Mouse (Mus musculus) neural tube, embryonic 11.5 days (tissue): Measurements from ENCODE around the gene Arsb. TPM values are rescaled to one million over a fixed set of nuclear protein-coding genes. Genes with fewer than 3 reads are reported as not detected.

Source experiments
- microRNA-seq: library from miRNA; unstranded; fragments of <30 nt; microRNA quantifications from one replicate; pipeline ENCODE4, GENCODE M21; 2016
- polyA plus RNA-seq: library from polyadenylated mRNA; unstranded; fragments of >200 nt; fragmentation: Nextera tagmentation; extraction: Ambion mirVana; gene quantifications from 2 replicates; pipeline ENCODE4 v1.2.1, GENCODE M21; 2014

The Arsb gene
- polyA plus RNA-seq, 1 experiment from 2014 or later = 7.3 TPM

Small RNAs within 50 kb of the gene (microRNA-seq; reads per million reads assigned to microRNA genes)
- gene Gm25534 = not detected
- not detected for gene Mir5624

Other genes with a start within 250 kb of the Arsb start
- not detected in 2 replicates for gene Bhmt, start 133.7 kb upstream of the Arsb start, polyA plus RNA-seq
- gene Bhmt2, start 97.3 kb upstream of the Arsb start, polyA plus RNA-seq = not detected in 2 replicates
- 0.26 TPM in 1 of 2 replicates, not detected in the other for gene Dmgdh, start 97.2 kb upstream of the Arsb start, polyA plus RNA-seq